Mouse (Mus musculus): ENCODE measurements around the gene Acvr1b.

The Acvr1b gene

GRCm38 (mm10) chr15:101173421-101174211 is at the start of gene Acvr1b:
Gene Acvr1b, plus strand, starts transcription at chr15:101174067.
- DNase-seq: peak; percentile 83 to 85

DNA sequence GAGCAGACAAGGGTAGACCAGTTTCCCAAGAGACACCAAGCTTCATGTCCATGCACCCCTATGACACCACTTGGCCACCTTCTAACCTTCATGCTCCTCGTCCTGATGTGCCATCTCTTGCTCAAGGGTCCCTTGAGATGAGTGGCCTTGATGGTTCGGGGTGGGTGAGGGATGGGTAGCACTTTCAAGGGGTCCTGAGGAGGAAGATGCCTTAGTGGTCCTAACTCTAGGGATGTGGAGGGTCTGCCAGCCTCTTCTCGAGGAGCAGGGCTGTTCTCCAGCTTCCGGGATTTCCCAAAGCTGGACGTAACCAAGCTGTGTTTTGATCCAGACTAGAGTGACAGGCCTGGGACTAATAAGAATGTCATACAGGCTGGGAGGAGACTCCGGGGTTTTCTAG is 48.3 kb upstream of the Acvr1b start:
- no peak for DNase-seq

- DNase-seq: no peak
Observed at GRCm38 (mm10) chr15:101126876-101127544, 46.9 kb upstream of the Acvr1b start.

DNA sequence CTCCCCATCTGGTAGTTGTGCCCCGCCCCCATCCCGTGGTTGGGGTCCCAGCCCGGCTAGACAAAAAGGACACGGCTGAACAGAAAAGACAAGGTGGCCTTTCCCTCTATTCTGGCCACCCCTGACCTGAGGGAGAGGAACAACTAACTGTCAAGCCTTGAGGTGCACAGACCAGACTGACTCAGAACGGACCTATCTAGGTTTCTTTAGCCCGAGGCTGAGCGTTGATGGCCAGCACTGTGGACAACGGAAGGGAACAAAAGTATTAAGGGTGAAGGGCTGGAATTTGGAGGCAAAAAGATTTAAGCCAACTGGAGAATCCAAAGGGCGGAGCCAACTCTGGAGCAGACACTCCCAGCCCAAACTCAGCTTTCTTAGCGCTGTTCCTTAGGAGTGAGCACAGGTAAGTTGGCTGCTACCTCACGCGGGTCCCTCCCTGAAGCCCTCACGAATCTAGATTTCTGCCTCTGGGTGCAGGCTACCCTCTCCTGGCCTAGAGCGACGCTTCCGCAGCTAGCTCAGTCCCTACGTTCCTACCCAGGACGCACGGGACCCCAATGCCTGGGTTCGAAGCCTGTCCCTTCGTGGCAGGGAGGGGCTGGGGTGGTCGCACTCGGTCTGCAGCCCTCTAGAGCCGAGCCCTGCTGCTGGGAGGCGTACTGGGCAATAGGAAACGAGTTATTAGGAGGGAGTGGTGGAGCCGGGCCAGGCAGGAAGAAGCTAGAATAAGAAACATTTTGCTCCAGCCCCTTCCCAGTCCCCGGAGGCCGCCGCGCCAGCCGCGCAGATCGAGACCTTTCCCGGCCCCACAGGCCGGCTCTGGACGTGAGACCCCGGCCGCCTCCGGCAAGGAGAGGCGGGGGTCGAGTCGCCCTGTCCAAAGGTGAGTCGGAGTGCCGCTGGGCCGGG is 45.4 kb upstream of the Acvr1b start, which contains the start of gene Acvrl1:
Gene Acvrl1 (plus strand): TSS at position 342 of the 909 bp plus-strand sequence.
- DNase-seq: no peak

- no peak for DNase-seq
Observed at GRCm38 (mm10) chr15:101129412-101129811, 44.5 kb upstream of the Acvr1b start.

- DNase-seq: no peak
Observed at GRCm38 (mm10) chr15:101131498-101131897, 42.4 kb upstream of the Acvr1b start.

DNA sequence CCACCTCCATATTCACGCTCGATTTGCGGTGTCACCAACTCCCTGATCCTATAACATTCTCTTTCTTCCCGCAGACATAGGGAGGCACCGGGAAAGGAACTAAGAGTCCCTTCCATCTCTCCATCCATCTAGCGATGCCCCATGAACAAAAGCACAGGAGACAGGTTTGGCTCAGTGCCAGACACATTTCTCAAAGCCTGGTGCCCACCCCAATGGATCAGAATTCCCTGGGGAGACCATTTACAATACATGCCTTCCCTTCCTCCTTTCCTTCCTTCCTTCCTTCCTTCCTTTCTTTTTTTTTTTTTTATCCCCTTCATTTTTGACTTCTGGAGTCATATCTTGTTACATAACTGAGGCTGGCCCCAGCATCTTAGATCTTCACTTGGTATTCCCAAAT is 41.8 kb upstream of the Acvr1b start:
- no peak for DNase-seq

GRCm38 (mm10) chr15:101132761-101133160 is 41.1 kb upstream of the Acvr1b start:
- DNase-seq: no peak

- no peak for DNase-seq
Observed at GRCm38 (mm10) chr15:101133993-101134704, 39.7 kb upstream of the Acvr1b start.

- peak in 1 of 2 experiments; percentile 55 for DNase-seq
Observed at GRCm38 (mm10) chr15:101135405-101135804, 38.5 kb upstream of the Acvr1b start.

GRCm38 (mm10) chr15:101137455-101137854 is 36.4 kb upstream of the Acvr1b start:
- DNase-seq: no peak

GRCm38 (mm10) chr15:101138675-101139074 is 35.2 kb upstream of the Acvr1b start:
- DNase-seq: no peak

- DNase-seq: no peak
Observed at GRCm38 (mm10) chr15:101139885-101140284, 34.0 kb upstream of the Acvr1b start.

DNA sequence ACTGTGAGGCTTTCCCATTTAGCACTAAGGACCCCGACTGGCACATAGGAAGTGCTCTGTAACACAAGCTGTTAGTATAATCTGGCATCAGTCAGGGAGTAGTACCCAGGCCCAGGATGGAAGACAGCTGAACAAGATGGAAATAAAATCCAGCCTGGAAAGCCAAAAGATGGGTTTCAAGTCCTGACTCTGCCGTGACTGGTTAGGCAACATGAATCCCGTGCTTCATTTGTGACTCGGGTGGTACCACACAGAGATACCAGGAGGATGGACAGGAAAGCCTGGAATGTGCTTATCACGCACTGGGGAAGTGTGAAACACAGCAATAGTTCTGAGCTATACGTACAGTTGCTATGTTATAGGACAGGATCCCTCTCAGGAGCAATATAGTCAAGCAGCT is 33.3 kb upstream of the Acvr1b start:
- DNase-seq: no peak

DNA sequence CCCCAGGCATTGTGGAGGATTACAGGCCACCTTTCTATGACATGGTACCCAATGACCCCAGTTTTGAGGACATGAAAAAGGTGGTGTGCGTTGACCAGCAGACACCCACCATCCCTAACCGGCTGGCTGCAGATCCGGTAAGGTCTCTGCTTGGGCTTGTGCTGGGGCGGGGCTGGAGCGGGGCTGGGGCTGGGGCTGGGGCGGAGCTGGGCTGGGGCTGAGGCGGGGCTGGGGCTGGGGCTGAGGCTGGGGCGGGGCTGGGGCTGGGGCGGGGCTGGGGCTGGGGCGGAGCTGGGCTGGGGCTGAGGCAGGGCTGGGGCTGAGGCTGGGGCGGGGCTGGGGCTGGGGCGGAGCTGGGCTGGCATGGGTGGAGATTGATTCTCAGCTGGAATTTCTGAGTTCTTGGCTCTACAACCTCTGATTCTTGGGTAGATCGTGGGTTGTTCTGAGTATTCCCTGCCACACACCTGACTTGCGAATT is 32.8 kb upstream of the Acvr1b start:
- peak in 1 of 2 experiments; percentile 51 for DNase-seq

DNA sequence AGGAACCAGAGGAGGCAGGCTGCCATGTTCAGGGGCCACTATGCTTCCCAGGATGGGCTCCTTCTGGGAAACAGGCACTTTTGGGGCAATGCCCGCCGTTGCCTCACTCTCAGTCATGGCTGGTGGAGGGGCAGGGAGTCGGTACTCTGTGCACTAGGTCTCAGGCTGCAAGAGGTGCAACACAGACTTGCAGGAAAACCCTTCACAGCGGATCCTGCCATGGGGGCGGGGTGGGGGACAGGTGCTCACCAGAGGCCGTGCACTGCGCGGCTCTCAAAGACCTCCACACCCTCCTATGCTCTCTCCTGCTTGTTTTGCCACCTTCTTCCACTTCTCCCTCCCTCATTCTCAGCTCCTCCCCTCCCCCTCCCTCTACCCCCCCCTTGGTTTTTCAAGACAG is 31.2 kb upstream of the Acvr1b start:
- no peak for DNase-seq

- no peak for DNase-seq
Observed at GRCm38 (mm10) chr15:101143494-101143893, 30.4 kb upstream of the Acvr1b start.

DNA sequence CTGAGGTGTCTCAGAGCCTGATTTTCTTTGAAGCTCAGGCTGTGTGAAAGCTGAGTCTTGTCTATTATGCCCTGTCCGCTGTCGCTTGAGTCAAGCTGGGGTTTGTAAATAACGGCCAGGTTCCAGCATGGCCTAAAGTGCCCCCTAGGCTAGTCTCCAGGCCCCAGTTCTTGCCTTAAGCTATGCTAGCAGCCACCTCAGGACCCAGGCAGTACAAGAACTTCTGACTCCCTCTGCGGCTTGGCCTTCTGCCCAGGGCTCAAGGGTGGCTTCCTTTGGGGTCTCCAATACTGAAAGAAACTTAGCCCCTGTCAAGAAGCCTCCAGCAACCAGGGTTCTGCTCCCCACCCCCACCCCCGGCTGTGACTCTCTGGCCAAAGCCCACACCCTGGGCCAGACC is 29.7 kb upstream of the Acvr1b start:
- no peak for DNase-seq

DNA sequence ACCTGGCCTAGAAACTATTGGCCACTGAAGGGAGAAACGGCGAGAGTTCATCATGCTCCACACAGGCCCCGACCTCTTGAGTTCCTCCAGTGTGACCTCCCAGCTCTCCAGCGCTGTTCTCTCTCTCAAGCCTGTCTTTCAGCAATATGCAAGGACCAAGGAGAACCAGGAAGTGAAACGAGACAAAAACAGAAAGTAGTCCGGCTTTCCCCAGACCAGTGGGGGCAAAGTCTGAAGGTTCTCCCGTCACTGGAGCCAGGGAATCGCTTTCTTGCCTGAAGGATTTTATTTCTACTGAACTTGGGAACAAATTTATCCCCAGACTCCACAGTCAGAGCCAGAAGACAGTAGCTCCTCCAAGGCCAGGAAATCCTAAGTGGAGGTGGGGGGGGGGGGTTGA is 29.1 kb upstream of the Acvr1b start:
- no peak for DNase-seq

DNA sequence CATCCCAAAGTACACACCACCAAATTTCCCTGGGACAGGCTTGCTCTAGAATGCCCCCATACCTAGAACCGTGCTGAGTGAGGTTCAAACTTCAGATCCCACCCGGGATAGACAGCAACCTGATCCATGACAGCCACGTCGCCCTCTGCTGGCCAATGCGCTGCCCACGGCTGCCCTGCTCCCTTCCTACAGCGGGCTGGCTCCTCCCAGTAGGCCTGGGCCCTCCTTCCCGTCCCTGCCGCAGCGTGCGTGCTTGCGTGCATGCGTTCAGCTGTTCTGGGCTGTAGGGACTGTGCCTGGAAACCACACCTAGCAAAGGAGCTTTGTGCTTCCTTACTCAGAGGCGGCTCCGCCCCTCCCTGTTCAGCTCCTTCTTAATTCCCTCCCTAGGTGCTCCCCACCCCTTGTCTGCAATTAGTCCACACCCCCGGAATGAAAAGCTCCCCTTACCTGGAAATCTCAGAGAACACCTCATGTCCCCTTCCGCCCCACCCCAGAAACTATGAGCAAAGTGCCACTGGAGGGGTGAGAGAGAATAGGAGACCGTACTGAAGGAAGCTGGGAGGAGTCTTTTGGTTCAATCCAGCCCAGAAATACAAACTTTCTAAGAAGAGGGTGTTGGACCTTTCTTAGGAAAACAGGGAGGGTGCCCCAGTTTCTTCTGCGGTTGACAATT is 28.3 kb upstream of the Acvr1b start:
- peak; percentile 92 to 93 for DNase-seq

GRCm38 (mm10) chr15:101146100-101146965 is 27.5 kb upstream of the Acvr1b start:
- no peak for DNase-seq

All from thymus, adult 18-20 months (tissue).